Mouse (Mus musculus) lung, adult 2 months (tissue): ENCODE data around the gene Lcn2.

Experiments
- CTCF ChIP-seq: fragments of 200-500 bp; IDR thresholded peaks from 2 replicates; pipeline ENCODE4 v1.5.1; 2011; ENCODE audit warnings: mild to moderate bottlenecking, low read length, control low read depth; ENCODE audit not compliant: insufficient read depth
- POLR2A ChIP-seq: fragments of 200-500 bp; IDR thresholded peaks from 2 replicates; pipeline ENCODE4 v1.6.1; 2011; ENCODE audit warnings: low read depth, mild to moderate bottlenecking, control low read depth, low read length, borderline replicate concordance; ENCODE audit errors: extremely low read depth

DNA sequence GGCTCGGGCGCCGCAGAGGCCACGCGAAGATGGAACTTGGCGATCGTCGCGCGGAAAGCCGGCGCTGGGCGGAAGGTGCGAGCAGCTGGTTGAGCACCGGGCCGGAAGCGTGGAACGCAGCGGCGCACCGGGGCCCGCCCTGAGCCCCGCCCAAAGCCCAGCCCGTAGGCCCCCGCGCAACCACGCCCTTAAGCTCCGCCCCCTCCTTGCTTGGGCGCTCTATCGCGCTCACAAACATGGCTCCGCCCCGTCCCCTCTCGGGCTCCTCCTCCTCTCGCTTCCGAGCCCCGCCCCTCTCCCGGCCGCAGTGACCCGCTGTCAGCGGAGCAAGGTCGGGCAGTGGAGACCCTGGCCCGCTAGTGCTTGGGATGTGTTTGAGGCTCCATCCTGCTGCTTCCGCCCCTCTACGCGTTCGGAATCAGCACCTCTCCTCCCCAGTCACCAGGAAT, 6.3 kb downstream of the Lcn2 start, which contains the start of gene 1110008P14Rik:
- TF ChIP-seq POLR2A = peak; percentile 28; the same call in 1 of the 2 replicates
- TF ChIP-seq CTCF = no peak
